Mouse (Mus musculus): ENCODE results near the gene Sqor.

- TF ChIP-seq CTCF (IDR thresholded peaks at IDR 0.05; ENCODE audit: low read depth): no peak
- TF ChIP-seq EP300 (IDR thresholded peaks at IDR 0.05; ENCODE audit: low read depth): no peak
Measured at GRCm38 (mm10) chr2:122789730-122790129, 24.7 kb downstream of the Sqor start.
